Mouse (Mus musculus) G1E-ER4 (cell line): ENCODE measurements around the gene Mark3. TPM values are rescaled to one million over a fixed set of nuclear protein-coding genes. Genes with fewer than 3 reads are reported as not detected.

Experiments
- GATA1 ChIP-seq: IDR thresholded peaks from one replicate; pipeline ENCODE4 v1.8.0; 2012; ENCODE audit warnings: low read length, inconsistent platforms
- polyA plus RNA-seq: library from polyadenylated mRNA; stranded (reverse); fragments of >175 nt; gene quantifications from 2 replicates; pipeline ENCODE4 v1.2.3, GENCODE M21; 2012

Gene Mark3
- polyA plus RNA-seq, 1 experiment, result 22.2 TPM

- no peak for TF ChIP-seq GATA1
Measured at GRCm38 (mm10) chr12:111552342-111552741, 22.0 kb upstream of the Mark3 start.

- no peak for TF ChIP-seq GATA1
Measured at GRCm38 (mm10) chr12:111555357-111555756, 19.0 kb upstream of the Mark3 start.

- no peak for TF ChIP-seq GATA1
Measured at GRCm38 (mm10) chr12:111557538-111557937, 16.8 kb upstream of the Mark3 start.

DNA sequence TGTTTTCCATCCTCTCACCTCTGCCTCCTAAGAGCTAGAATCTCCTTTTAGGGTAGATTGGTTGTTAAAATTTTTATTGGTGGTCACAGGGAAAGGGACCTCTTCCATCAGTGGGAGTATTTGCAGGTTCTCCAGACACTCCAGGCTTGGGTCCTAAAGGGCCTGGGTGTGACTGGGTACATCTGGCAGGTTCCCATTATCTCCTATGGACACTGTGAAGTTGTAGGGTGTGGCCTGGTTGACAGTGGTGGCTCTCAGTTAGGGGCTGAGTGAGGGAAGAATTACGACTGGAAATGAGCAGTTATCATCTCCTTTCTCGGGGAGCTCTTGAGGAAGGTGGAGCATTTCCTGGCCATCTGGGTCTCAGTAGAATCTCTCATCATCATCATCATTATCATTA is 15.7 kb upstream of the Mark3 start:
- no peak for TF ChIP-seq GATA1

DNA sequence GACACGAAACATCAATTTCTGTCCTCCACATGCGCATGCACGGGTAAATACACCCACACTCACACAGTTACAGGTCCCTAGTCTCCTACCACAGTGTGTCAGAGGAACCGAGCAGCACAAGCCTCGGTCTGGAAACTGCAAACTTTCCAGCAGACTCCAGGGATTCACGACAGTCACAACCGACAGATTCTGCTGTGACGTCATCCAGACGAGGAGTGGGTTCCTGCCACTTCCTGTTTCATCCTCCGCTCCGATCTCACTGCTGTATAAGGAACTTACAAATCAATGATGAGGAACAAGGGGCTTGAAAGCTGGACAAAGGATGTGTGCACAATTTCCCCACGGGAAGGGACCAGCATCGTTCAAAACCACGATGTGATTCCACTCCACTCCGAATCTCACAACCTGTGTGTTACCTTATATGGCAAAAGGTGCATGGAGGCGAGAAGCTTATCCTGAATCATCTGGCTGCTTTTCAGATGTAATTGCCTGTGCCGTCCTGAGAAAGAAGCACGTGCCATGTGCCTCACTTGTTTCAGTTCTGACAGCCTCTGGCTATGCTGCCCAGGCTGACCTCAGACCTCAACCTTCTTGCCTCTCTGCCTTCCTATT is 14.6 kb upstream of the Mark3 start:
- TF ChIP-seq GATA1, result no peak

GRCm38 (mm10) chr12:111560286-111560685 is 14.0 kb upstream of the Mark3 start:
- no peak for TF ChIP-seq GATA1

- no peak for TF ChIP-seq GATA1
Measured at GRCm38 (mm10) chr12:111562276-111562814, 12.0 kb upstream of the Mark3 start.

DNA sequence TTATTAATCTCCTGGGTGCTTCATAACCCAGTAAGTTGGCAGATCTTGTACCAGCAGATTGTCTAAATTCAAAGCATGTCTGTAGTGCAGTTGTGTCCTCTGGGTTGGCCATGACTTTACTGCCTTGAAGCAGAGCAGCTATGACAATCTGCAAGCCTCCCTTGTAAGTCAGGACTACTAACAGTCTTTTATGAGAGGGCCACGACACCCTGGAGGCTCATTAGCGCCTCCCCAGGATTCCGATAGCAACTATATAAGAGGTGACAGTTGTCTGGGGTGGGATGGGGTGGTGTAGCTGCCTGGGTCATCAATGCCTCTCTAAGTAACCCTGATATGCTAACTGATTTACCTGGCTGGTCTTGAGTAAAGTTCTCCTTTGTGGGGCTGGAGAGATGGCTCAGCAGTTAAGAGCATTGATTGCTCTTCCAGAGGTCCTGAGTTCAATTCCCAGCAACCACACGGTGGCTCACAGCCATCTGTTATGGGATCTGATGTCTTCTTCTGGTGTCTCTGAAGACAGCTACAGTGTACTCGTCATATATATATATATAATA is 11.2 kb upstream of the Mark3 start:
- TF ChIP-seq GATA1, result no peak

DNA sequence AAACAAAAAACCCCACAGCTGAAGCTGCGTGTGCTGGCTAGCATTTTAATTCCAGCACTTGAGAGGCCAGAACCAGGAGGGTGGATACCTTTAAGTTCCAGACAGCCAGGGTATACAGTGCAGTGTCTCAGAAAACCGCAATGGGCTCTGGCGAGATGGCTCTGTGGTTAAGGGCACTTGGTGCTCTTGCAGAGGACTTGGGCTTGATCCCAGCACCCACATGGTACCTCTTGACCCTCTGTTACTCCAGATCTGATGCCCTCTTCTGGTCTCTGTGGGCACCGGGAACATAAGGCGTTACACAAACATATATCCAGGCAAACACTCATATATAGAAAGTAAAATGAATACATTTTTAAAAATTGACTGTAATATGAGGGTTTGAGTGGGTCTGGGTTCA is 9.0 kb upstream of the Mark3 start:
- no peak for TF ChIP-seq GATA1

DNA sequence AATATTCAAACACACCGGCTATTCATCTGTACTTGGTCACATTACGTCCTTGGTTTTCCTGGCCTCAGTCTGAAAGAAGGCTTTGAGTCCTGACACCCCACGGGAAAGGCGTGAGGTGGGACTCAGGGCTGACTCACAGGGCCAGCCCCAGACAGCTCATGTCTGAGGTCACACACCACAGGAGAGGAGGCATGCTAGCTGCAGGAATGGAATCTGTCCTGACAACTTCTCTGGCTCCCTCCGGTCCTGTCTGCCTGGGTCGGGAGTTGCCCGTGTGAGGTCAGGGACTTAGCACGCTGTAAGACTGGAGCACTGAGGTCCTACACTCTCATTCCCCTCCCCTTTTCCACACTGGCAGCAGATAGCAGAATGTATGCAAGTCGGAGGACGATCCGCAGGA is 5.5 kb upstream of the Mark3 start:
- no peak for TF ChIP-seq GATA1

DNA sequence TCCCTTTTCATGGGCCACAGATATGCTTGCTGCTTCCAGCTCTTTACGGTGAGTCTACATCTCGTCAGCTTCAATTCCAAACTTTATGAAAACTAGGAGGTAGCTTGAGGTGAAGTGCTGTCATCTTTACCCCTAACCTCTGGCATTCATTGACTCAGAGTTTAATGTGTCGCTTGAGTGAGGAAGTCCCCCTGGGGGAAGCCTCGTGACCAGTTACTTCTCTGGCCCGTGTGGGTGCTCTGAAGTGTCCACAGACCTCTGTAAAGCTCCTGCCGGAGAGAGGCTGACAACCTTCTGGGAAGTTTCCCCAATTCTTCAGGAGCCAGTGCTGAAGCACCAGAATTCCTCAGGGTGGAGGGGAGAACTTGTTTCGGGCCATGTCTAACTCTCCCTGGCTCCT is 1.9 kb upstream of the Mark3 start:
- no peak for TF ChIP-seq GATA1

DNA sequence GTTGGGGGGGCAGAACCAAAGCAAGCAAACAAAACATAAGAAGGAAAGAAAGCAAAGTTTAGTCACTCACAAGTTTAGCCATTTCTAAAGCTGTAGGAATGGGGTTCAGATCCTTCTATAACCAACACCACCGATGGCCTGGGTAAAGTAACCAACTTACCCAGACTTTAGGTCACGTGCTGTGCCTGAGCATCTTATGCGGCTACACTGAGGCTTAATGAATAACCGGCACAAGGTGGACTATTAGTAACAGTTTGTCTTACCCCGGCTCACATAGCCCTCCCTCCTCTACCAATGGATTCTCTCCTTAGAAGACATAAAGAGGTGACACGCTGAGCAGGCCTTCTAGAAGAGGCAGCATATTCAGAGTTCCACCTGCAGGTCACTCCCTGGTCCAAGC is 1.0 kb upstream of the Mark3 start:
- no peak for TF ChIP-seq GATA1

DNA sequence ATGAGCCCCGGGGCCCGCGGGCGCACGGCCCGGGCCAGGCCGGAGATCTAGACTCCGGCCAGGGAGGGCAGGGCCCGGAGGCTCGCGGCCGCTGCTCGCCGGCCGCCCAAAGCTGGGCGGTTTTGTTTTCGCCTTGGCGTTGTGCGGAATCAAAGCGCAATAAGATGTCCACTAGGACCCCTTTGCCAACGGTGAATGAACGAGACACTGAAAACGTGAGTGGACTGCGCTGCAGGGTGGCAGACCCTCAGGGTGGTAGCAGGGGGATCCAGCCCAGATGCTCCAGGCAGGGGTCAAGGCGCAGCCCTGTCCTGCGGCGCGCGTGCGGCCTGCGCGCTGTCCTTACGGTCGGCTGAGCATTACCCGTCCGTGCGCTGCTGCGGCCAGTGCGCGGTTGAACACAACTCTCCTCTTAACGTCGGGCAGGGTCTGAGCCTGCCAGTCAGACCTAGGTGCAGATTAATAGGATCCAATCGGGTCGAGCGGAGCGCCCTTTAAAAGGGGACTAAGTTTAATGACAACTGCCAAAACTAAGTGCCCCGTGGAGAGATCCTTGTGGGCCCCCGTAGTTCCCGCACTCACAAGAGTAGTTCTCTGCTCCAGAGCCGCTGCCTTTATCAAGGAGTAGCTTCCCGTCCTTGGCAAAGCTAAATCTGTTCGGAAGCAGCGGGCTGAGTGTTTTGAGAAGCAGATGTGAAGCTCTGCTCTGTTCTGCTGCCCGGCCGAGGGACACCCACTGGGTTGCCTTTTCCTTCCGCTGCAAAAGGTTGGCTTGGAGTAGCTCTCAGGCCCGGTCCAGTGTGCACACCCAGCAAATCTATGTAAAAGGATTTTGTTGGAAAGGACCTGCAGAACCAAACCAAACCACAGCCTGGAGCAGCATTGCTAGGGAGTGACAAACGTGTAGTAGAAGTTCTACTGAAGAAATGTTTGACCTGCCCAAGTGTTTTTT is 840 bp downstream of the Mark3 start:
- TF ChIP-seq GATA1, result no peak

- TF ChIP-seq GATA1, result no peak
Measured at GRCm38 (mm10) chr12:111583058-111583457, 8.7 kb downstream of the Mark3 start.

DNA sequence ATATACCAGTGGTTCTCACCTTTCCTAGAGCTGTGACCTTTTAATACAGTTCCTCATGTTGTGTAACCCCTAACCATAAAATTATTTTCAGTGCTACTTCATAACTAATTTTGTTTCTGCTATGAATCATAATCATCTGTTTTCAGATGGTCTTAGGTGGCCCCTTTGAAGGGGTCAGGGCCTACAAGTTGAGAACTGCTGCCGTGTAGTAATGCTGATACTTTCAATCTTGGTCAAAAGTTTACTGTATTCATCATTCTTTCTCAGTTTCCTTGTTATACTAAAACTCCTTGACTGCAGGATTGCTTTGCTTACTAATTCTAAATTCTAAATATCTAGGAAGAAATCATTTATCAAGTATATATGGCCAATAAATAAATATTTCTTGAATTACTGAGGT is 10.1 kb downstream of the Mark3 start:
- no peak for TF ChIP-seq GATA1

DNA sequence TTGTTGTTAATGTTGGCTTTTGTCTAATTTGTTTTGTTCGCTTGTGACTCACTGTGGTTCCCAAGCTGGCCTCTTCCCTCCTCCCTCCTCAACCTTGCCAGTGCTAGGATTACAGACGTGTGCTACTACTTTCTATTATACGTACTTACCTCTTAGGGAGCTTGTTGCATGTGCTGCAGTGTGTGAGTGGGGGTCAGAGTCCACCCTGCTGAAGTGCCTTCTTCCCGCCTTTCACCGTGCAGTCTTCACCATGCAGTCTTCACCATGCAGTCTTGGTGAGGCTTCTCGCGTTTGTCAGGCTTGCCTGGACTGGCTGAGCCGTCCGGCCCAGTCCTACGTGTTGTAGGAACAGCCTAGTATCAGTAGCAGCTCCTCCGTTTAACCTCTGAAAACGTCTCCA is 12.9 kb downstream of the Mark3 start:
- no peak for TF ChIP-seq GATA1
